Mouse (Mus musculus): ENCODE measurements around the gene Bnip2. TPM values are rescaled to one million over a fixed set of nuclear protein-coding genes. Genes with fewer than 3 reads are reported as not detected.
"Not testable (repeated sequence)": the region's sequence is repeated elsewhere in the genome, so short reads cannot be mapped to it uniquely, and the experiment has no call there.

The Bnip2 gene
- polyA plus RNA-seq, 1 experiment from 2014 or later = 87.0 TPM

- Histone ChIP-seq H3K4me3 (no peak overlapping the region), H3K4me1 (replicated peaks) (peaks cover 7% of the 10 kb centered on the region), H3K27ac (no peak overlapping the region), H3K9me3 (no peaks in the 10 kb centered on the region), H3K36me3 (peaks cover 68% of the 10 kb centered on the region), H3K27me3 (ENCODE audit: insufficient read depth, poor library complexity, severe bottlenecking) (no peaks in the 10 kb centered on the region)
- no peak for DNase-seq (ENCODE audit: low spot score)
These were observed 29.6 kb downstream of the Bnip2 start for GRCm38 (mm10) chr9:70018879-70019278.

DNA sequence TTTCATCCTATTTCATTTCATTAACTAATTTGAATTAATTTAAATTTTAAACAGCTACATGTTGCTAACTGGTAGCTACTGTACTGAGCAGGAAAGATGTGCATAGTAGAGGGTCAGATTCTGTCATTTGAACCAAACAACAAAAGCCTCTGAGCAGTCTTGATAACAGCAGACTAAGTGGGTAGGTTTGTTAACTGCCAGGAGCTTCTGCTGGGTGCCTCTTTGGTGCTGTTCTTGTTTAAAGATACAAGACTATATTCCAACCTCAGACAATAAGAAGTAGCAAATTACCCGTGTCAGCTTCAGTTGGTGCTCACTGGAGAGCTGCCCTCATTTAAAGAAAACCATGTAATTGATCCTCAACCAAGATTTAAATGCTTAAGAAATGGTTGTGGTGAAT, 32.3 kb downstream of the Bnip2 start:
- DNase-seq (ENCODE audit: low spot score) = no peak
- Histone ChIP-seq H3K4me1 (replicated peaks) (no peaks in the 10 kb centered on the region), H3K9me3 (no peaks in the 10 kb centered on the region), H3K4me3 (no peak overlapping the region), H3K27me3 (ENCODE audit: insufficient read depth, poor library complexity, severe bottlenecking) (no peaks in the 10 kb centered on the region), H3K36me3 (peaks cover 57% of the 10 kb centered on the region), H3K27ac (no peak overlapping the region)
- 90% methylated on average over 1 of the region's 1 CpGs for WGBS

GRCm38 (mm10) chr9:70022083-70022482, 32.8 kb downstream of the Bnip2 start:
- Histone ChIP-seq H3K36me3 (peaks cover 52% of the 10 kb centered on the region), H3K4me1 (replicated peaks) (no peaks in the 10 kb centered on the region), H3K27ac (no peak overlapping the region), H3K27me3 (ENCODE audit: insufficient read depth, poor library complexity, severe bottlenecking) (no peaks in the 10 kb centered on the region), H3K4me3 (no peak overlapping the region), H3K9me3 (no peaks in the 10 kb centered on the region)
- 90% methylated on average over 4 of the region's 4 CpGs for WGBS
- DNase-seq (ENCODE audit: low spot score) = no peak

DNA sequence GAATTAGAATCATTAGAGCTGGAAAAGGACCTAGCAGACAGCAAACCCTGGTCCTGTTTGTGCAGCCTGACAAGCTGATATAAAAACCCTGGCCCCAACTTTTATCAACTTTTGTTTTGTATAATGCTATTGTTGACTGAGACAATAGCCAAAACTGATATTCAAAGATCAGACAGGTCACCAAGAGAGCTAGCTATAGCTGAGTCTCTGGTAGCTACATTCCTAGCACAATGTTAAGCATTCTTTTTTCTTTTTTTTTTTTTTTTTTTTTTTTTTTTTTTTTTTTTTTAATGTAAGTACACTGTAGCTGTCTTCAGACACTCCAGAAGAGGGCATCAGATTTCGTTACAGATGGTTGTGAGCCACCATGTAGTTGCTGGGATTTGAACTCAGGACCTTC, 34.3 kb downstream of the Bnip2 start:
- H3K4me1 ChIP-seq (replicated peaks); H3K9me3 ChIP-seq; H3K27ac ChIP-seq; DNase-seq (ENCODE audit: low spot score); H3K4me3 ChIP-seq; H3K27me3 ChIP-seq (ENCODE audit: insufficient read depth, poor library complexity, severe bottlenecking): not testable (repeated sequence)
- H3K36me3 ChIP-seq = peaks cover 42% of the 10 kb centered on the region
- 75% methylated on average over 1 of the region's 1 CpGs for WGBS

GRCm38 (mm10) chr9:70024648-70025047, 35.4 kb downstream of the Bnip2 start:
- Histone ChIP-seq H3K4me3 (no peak overlapping the region), H3K27me3 (ENCODE audit: insufficient read depth, poor library complexity, severe bottlenecking) (no peaks in the 10 kb centered on the region), H3K4me1 (replicated peaks) (no peaks in the 10 kb centered on the region), H3K9me3 (no peaks in the 10 kb centered on the region), H3K36me3 (peaks cover 34% of the 10 kb centered on the region), H3K27ac (no peak overlapping the region)
- no peak for DNase-seq (ENCODE audit: low spot score)

- DNase-seq (ENCODE audit: low spot score) = no peak
- H3K9me3 ChIP-seq = no peaks in the 10 kb centered on the region
- H3K27ac ChIP-seq = no peak overlapping the region
- peaks cover 26% of the 10 kb centered on the region for H3K36me3 ChIP-seq
- no peak overlapping the region for H3K4me3 ChIP-seq
- H3K27me3 ChIP-seq (ENCODE audit: insufficient read depth, poor library complexity, severe bottlenecking) = no peaks in the 10 kb centered on the region
- 93% methylated on average over 2 of the region's 2 CpGs for WGBS
- no peaks in the 10 kb centered on the region for H3K4me1 ChIP-seq (replicated peaks)
These were observed 36.2 kb downstream of the Bnip2 start for GRCm38 (mm10) chr9:70025365-70026012.

DNA sequence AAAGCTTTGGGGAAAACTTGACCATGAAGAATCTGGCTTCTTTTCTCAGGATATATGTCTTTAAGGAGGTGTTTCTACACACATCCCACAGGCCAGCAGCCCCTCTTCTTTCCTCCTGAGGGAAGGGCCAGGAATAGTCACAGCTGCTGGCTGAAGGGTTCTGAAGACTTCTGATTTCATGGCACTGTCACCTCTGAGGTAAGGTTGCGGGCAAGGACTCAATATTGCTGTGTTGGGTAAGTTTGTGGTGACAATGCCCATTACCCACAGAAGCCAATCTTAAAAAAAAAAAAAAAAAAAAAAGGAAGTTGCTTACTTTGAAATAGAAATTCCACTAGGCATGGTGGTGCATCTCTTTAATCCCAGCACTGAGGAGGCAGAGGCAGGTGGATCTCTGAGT, 42.9 kb downstream of the Bnip2 start:
- 92% methylated on average over 1 of the region's 1 CpGs for WGBS
- H3K9me3 ChIP-seq = no peaks in the 10 kb centered on the region
- H3K27ac ChIP-seq = no peak overlapping the region

GRCm38 (mm10) chr9:70033056-70033455, 43.8 kb downstream of the Bnip2 start:
- Histone ChIP-seq H3K36me3 (no peaks in the 10 kb centered on the region), H3K9me3 (no peaks in the 10 kb centered on the region), H3K27me3 (ENCODE audit: insufficient read depth, poor library complexity, severe bottlenecking) (no peaks in the 10 kb centered on the region), H3K4me3 (no peak overlapping the region), H3K4me1 (replicated peaks) (no peaks in the 10 kb centered on the region), H3K27ac (no peak overlapping the region)
- no peak for DNase-seq (ENCODE audit: low spot score)
- WGBS = 82% methylated on average over 9 of the region's 9 CpGs

More for the DNA sequence above, 42.9 kb downstream of the Bnip2 start:
- no peaks in the 10 kb centered on the region for H3K27me3 ChIP-seq (ENCODE audit: insufficient read depth, poor library complexity, severe bottlenecking)
- H3K4me3 ChIP-seq = no peak overlapping the region
- no peak for DNase-seq (ENCODE audit: low spot score)
- H3K36me3 ChIP-seq = no peaks in the 10 kb centered on the region
- no peaks in the 10 kb centered on the region for H3K4me1 ChIP-seq (replicated peaks)

DNA sequence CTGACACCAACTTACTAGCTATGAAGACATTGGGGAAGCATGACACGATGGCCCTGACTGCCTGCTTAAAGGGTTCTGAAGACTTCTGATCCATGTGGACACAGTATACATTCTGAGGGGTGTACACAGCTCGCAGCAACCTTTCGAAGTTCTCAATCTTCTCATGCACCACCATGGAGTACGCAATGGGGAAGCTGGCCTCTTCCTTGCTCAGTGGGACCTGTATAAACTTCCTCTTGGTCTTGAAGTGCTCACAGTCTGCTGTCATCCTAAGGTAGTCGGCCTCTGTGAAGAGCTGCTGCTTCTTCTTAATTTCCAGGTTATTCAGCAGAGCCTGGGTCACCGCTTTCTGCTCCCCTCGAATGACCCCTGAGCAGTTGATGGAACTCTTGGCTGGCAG, 45.4 kb downstream of the Bnip2 start:
- Histone ChIP-seq H3K27me3 (ENCODE audit: insufficient read depth, poor library complexity, severe bottlenecking) (no peaks in the 10 kb centered on the region), H3K4me3 (no peak overlapping the region), H3K27ac (no peak overlapping the region), H3K4me1 (replicated peaks) (no peaks in the 10 kb centered on the region), H3K9me3 (0 out of 2 replicates have a peak, but pooled peaks cover 3% of the 10 kb centered on the region), H3K36me3 (no peaks in the 10 kb centered on the region)
- WGBS = 91% methylated on average over 7 of the region's 7 CpGs
- no peak for DNase-seq (ENCODE audit: low spot score)

GRCm38 (mm10) chr9:70036646-70037045, 47.4 kb downstream of the Bnip2 start:
- DNase-seq (ENCODE audit: low spot score) = no peak
- no peak overlapping the region for H3K4me3 ChIP-seq
- H3K27ac ChIP-seq = no peak overlapping the region
- no peaks in the 10 kb centered on the region for H3K27me3 ChIP-seq (ENCODE audit: insufficient read depth, poor library complexity, severe bottlenecking)
- no peaks in the 10 kb centered on the region for H3K4me1 ChIP-seq (replicated peaks)
- H3K36me3 ChIP-seq = no peaks in the 10 kb centered on the region
- WGBS = 75% methylated on average over 4 of the region's 4 CpGs
- H3K9me3 ChIP-seq = 0 out of 2 replicates have a peak, but pooled peaks cover 3% of the 10 kb centered on the region

DNA sequence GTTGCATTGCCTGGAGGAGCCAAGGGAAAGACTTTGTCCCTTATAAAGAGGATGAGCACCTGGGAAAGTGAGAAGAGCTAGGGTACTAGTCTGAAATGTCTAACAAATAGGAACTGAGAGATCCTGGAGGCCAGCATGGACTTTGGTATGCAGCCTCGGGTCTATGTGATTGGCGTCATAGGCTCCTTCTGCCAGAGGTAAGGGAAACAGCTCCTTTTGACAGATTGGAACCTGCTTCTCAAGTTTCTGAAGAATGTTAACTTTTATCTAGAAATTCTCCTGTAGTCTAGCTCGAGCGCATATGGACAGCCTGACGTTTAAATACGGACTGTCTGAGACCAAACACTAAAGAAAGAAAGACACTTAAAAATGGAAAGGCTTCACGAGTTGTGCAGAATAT, 48.7 kb downstream of the Bnip2 start, which contains the start of gene Gcnt3:
Gcnt3 (minus strand) TSS at position 101 of the 400 bp plus-strand sequence.
- Histone ChIP-seq H3K4me3 (no peak within 1 kb of the TSS), H3K9me3 (0 out of 2 replicates have a peak, but pooled peaks cover 3% of the 10 kb centered on the region), H3K27ac (no peak within 1 kb of the TSS), H3K36me3 (no peaks in the 10 kb centered on the region), H3K4me1 (replicated peaks) (no peaks in the 10 kb centered on the region), H3K27me3 (ENCODE audit: insufficient read depth, poor library complexity, severe bottlenecking) (no peaks in the 10 kb centered on the region)
- no peak for DNase-seq (ENCODE audit: low spot score)
- 88% methylated on average over 7 of the region's 7 CpGs for WGBS

DNA sequence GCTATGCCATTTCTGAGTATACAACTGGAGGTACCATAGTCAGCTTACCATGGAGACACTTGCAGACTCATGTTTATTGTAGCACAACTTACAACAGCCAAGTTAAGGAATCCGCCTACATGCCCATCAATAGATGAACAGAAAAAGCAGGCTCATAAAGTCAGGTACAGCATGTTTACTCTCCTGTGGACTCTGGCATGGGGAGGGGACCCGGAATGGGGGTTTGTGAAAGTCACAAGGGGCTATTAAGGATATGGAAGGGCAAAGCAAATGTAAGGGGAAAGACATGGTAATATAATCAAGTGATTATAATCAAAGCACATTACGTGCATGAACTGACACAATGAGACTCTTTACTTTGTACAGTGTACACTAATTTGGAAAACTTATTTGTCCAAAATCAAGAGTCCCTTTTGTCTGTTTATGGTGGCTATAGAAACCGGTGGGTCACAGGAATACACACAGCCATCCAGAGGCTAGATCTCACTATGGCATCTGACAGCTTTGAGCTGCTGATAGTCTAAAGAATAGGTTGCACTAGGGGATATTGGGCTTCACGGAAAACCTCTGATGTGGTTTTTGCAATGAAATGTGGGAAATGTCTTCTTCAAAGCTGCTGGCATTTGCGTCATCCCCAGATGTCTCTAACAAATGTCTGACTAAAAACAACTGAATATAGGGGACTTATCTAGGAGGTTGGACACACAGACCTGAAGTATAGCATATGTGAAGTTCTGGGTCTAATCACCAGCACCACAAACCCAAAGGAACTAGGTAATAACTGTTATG, 50.5 kb downstream of the Bnip2 start:
- Histone ChIP-seq H3K27me3 (ENCODE audit: insufficient read depth, poor library complexity, severe bottlenecking) (no peaks in the 10 kb centered on the region), H3K36me3 (no peaks in the 10 kb centered on the region), H3K27ac (no peak overlapping the region), H3K4me1 (replicated peaks) (no peaks in the 10 kb centered on the region), H3K4me3 (no peak overlapping the region), H3K9me3 (0 out of 2 replicates have a peak, but pooled peaks cover 3% of the 10 kb centered on the region)
- no peak for DNase-seq (ENCODE audit: low spot score)
- 92% methylated on average over 6 of the region's 6 CpGs for WGBS

- Histone ChIP-seq H3K4me1 (replicated peaks) (no peaks in the 10 kb centered on the region), H3K27me3 (ENCODE audit: insufficient read depth, poor library complexity, severe bottlenecking) (no peaks in the 10 kb centered on the region), H3K4me3 (no peak overlapping the region), H3K9me3 (0 out of 2 replicates have a peak, but pooled peaks cover 3% of the 10 kb centered on the region), H3K27ac (no peak overlapping the region), H3K36me3 (no peaks in the 10 kb centered on the region)
- 86% methylated on average over 11 of the region's 11 CpGs for WGBS
- DNase-seq (ENCODE audit: low spot score) = no peak
These were observed 51.3 kb downstream of the Bnip2 start for GRCm38 (mm10) chr9:70040570-70040969.
